Mouse (Mus musculus) frontal cortex, postnatal 10 days (tissue): Measurements from ENCODE around the gene Cul3.

Experiments used
- DNase-seq, 2 experiments: peaks; one replicate each; pipeline ENCODE4 v3.0.0; 2022; ENCODE audit warnings: low spot score in 2 of 2, mixed read lengths in 1 of 2

Cul3 gene

DNA sequence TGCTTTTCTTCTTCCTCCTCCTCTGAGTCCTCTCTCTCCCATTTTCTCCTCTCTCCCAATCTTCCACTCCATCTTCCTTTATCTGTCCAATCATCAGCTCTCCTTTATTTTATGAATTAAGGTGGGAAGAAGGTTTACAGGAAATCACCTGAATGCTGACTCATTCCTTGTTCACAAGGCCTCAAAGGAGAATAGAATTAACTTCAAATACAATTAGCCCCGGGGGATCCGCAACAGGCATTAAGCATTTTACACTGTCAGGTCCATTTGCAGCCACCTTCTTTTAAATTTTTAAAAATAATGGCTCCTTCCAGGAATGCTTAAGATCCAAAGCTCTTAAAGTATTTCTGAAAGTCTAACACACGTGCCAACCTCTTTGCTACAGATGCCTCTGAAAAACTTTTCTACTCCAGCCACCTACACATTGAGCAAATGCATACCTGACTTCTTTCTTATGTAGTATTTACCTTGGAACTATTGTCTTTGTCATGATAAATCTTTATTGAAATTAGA is 24.7 kb downstream of the Cul3 start:
- no peak for DNase-seq

DNA sequence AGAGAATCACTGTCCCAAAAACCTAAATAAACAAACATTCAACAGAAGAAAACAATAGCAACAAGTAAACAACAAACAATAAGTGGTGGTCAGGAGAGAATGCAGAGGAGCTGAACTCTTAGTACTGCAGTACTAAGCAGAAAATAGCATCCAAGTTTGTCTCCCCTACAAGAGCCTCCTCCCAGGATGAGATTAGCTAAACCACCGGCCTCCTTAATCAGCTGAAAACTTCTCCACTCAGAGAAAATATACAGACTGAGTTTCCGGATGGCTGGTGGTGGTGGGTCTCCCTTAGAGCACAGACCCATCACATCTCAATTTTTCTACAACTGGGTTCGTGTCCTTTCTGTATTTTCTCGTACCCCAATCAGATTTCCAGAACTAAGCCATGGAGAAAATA is 47.0 kb downstream of the Cul3 start:
- DNase-seq, result no peak

DNA sequence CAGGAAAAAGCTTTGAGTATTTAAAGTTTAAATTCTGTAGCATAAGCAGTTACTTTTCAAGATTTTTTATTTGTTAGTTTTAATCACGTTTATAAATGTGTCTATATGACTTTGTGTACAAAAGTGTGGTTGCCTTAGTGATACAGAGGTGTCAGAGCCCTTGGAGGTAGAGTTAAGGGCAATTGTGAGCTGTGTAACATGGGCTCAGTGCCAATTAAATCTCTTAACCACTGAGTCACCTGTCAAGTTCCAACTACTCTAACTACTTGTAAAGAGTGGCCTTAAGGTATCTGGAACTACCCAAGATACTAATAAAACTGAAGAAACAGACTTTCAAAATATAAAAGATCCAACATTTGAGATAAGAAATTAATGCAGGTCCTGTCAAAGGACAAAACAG is 61.5 kb downstream of the Cul3 start:
- no peak for DNase-seq

DNA sequence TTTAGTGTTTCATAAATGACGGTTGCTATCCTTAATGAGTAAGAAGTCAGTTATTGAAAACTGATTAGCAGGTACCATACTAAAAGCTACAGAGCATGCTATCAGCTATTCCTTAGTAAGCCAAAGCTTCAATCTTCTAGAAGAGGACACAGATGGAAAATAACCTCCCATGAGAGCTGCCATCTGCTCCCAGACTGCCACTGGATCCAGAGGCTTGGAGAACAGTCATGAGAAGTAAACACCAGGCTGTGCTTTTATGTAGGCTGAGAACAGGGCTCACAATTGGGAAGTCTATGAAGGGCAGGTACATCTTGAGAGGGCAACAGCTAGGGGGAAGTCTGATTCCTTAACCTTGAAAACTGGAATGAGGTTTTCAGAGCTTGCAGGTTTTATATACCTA is 79.8 kb downstream of the Cul3 start:
- DNase-seq, result no peak

DNA sequence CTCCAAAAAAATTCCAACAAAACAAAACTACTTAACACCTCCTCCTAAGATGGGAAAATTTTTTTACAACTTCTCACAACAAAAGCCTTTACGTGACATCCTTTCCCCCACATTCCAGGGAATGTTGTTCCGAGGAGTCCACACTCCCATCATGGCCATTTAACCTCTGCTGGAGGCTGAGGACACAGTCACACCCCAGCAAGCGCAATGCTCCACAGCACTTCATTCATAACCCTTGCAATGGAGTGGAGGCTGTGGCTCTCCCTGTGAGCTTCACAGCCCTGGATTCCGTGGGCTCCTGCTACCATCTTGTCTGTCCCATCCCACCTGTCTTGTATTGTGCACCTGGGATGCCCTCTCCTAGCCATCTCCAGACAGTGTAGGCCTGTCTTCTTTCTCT is 81.6 kb downstream of the Cul3 start:
- no peak for DNase-seq

DNA sequence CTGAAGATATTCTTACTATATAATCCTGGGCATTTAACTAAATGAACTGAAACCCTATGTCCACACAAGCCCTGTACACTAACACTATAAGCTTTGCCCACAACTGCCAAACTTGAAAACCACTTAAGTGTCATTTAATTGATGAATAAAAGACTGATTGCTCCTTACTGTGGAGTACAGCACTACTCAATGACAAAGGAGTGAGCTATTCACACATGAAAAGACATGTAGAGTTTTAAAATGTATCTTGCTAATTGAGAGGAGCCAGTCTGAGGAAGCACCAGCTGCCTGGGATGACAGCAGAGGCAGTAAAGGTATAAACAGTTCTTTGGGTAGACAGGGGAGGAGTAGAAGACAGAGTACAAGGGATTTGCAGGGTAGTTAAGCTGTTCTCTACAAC is 87.0 kb downstream of the Cul3 start:
- DNase-seq, result no peak

DNA sequence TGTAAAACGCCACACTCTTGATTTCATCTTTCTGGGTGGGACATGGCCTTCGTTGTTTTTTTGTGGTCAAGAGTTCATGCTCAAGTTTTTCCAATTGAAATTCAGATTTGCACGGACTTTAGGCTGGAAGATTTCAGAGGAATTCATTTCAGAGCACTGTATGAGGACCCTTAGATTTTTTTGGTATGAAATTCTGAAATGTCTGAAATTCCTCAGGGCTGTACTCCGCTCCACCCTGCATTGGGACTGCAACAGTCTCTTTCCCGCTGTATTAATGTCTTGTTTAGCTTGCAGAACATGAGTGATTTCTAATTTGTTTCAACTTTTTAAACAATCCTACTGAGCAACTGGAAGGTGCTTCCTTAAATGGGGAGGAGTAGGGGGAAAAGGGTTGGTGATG is 90.0 kb downstream of the Cul3 start:
- no peak for DNase-seq

DNA sequence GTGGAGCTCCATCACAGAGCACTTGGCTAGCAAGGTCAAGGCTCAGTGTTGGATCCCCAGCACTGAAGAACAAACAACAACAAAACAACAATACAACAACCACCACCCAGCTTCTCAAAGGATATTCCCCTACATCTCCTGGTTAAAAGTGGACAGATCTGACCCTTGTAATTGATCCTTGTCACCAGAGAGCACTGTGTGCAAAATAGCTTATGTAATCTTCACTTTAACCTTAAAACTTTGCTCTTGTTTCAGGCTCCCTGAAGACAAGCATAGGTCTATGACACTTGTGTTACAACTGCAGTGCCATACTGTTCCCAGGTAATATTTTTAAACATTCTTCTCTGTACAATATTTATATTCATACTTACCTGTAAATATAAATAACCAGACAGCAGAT is 93.1 kb downstream of the Cul3 start:
- no peak for DNase-seq

DNA sequence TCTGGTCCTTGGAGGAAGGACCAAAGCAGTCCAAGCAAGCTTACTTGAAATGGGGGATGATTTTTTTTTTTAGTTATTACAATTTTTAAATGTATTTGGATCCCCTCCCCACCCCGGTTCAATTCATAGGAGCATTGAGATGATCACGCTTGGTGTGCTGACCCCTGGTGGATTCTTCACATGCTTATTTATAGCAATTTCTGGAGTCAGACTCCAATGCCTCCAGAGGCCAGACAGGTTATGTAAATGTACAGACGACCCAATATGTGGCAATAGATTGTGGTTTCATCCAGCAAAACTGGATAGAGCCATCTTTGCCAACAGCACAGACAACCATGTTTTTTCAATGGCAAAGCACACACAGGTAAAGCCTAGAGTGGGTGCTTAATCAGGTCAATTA is 96.2 kb downstream of the Cul3 start:
- no peak for DNase-seq

DNA sequence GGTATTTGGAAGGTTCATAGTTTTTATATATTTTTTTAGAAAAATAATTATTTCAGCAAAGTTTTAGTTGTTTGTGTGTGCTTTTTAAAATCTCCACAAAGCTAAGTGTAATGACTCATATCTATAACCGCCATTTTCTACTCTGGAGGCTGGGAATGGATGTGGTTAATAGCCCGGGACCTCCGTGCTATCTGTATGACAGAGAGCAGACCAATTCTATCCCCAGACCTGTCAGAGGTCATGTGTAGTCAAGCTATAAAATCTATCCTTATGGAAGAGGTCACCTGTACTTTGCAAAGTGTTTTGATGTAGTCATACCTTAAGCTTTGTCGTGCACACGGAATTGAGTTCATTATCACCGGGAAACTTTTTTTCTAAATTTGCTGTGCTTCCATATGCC is 98.7 kb downstream of the Cul3 start:
- DNase-seq, result no peak

DNA sequence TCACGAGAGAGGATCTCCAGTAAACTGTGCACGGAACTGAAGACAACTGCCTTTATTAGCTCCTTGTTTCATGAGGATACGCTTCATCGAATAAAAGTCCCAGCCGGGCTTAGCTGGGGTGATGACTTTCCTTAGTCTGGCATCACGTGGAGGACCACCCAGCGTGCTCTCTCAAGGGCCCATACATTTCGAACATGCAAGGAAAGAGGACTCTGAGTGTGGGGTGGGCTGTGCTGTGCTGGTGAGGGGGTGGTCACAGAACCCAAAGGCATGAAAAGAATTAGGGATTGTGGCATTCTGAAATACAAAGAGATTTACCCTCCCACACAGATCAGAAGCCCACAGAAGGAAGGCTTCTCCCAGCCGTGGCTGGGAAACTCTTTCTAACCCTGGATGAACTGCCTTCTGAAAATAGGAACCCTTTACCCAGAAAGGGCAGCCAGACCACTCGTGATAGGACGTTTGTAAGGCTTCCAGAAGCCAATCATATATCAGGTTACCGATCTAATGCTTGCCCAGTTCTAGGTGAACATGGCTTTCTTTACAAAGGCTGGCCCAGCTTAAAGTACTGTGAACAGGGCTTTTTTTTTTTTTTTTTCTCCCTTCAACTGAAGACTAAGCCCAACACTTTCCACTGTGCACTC is 100.1 kb downstream of the Cul3 start:
- no peak for DNase-seq

DNA sequence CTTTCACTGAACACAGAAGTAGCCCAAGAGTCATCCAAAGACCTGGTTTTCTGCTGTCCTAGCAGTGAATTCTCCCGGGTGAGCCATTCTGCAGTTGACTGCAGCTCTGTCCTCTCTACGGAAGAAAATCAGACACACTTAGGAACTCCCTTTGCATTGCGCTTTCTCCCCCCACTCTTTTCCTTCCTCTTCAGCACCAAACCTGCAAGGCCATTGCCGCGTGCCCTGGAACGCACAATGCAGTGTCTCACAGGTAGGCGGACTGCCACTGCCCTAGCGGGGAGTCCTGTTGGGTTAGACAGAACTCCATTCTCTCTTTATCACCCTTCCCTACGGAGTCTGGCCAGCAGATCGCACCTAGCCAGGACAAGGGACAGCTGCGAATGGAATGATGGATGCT is 100.8 kb downstream of the Cul3 start:
- DNase-seq, result no peak

DNA sequence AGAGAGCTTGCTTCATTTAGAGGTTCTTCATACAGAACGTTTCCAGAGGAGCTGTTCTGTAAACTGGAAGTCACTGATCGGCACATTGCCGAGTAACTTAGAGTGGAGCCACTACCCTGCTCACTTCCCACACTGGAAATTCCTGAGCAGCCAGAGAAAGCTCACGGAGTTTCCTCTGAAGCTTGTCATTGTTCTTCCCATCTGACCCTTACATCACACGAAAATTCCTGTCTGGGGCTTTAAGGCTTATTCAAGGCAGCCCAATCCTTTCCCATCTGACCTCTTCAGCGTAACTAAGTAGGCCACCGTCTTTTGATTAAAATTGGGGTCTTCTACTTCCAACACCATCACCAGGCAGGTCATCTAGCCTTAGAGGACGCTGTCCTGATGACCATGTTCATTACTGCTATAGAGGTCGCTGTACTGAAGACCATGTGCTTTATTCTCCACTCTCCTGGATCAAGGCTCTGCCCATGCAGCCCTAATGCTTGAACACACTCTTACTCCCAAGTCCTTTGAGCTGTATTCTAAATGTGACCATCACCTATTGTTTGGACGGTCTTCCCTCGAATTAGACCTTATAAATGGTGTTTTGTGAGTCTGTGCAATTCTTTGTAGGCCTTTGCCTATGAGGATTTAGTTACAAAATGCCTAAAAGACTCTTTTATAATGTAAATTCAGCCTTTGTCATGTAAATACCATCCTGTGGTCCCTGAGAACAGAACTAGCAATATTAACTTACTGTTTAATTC is 103.2 kb downstream of the Cul3 start:
- DNase-seq, result no peak

DNA sequence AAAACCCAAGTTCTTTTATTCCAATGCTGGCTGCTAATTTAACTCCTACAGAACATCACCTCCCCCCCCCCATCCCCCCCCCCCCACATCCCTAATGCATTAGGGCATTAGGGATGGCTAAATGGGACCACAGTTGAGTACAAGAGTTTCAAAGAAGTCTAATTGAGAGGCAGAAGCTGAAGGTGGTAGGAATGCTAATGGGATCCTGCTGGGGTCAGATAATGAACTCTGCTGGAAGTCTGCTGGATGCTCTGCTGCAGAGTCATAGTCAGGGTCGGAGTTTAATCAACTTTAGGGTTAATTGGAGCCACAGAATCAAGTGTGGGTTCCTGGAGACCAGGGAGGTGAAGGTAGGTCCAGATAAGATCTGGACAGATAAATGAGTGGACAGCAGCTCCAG is 104.2 kb downstream of the Cul3 start:
- no peak for DNase-seq

DNA sequence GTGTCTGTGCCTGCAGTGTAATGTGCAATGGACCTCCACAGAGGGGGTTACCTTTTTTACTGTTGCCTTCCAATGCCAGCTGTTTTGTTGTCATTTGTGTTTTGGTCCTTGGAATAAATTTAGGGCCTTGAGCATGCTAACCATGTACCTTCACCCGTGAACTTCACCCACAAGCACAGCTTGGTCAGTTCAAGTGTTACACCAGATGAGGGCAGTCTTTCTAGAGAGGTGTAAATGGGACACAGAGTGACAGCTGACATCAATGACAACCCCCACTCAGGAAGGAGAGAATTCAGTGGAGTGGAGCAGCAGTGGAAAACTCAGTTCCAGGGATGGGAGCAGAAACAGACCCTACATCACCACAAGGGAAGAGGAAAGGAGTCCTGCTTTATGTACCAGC is 109.7 kb downstream of the Cul3 start:
- DNase-seq, result no peak

DNA sequence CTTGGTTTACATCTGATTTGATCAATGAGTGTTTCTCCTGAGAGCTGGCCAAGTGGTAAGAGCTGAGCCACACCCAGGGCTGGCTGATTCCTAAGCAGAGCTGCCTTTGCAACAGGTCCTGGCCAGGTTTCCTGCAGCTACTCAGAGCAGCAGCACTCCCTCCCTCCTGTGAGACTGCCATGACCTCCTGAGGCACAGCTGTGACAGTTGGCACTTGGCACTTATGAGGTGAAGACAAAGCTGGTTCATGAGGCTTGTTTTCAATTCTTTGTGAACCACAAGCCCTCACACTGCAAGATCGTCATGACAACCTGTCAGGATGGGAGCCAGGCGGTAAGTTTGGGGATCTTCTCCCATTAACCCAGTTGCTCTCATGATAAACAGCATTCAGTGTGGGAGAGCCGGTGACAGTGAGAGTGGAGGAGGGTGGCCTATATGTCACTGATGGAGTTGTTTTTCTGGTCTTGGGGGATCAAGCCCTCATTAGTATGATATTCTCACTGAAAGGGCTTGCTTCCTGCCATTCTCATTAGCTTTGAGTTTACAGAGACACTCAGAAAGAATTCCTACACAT is 115.4 kb downstream of the Cul3 start:
- DNase-seq, result no peak

DNA sequence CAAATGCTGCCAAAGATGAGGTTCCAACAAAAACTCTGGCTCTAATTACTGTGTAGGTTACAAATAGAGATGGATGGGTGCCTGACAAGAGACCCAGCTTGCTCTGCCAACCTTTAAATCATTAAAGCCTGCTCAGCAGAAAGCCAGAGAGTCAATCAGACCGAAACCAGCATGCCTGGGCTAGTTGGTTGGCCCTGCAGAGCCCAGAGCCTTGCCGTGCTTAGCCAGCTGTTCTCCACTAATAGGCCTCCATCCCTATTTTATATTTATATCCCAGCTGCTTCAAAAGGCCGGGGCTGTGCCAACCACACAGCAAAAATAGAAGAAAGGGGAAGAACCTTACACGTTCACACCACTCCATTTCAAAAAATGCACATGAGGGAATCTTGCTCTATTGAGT is 119.1 kb downstream of the Cul3 start:
- DNase-seq, result no peak

DNA sequence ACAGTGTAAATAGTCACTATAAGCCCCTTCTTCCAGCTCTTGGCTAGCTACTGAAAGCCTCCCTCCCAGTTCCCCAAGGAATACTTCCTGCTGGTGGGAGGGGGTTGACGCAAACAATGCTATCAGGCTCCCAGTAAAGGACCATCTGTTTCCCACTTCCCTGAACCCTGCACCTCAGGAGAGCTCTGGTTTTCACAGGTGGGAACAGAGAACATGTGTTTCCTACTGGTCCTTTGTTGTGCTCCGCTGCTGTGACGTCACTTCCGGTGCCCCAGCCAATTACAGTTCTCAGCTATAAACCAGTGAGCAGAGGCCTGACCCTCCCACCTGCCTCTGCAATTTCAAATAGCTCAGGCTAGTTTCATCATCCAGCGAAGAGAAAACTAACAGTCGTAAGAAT is 122.0 kb downstream of the Cul3 start, which contains the start of gene Fam124b:
TSS of gene Fam124b (minus strand) at position 206 of the 400 bp plus-strand sequence.
- DNase-seq, result peak in 1 of 2 experiments; percentile 12
